ENCODE assay signal across 18 mouse cellular contexts in the genomic region with DNA sequence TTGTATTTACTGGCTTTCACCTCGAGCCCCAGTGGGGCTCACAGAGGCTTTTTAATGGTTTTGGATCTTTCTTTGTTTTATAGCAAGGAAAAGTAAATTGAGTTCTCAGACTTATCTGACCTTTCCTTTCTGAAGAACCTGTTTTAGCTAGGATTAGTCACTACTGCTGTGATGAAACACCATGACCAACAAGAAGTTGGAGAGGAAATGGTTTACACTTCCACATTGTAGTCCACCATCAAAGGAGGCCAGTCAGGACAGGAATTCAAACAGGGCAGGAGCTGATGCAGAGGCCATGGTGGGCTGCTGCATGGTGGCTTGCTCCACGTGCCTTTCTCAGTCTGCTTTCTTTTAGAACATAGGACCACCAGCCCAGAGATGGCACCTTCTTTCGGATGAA.
"Had no signal": no experiment of that assay in that cellular context is flagged by ENCODE, and none has a peak within 500 bp of the region (broad histone marks: within the 10 kb centered on the region; RNA-seq: fewer than 3 reads in every experiment).

No protein-coding gene starts in this region.

- H3K9ac ChIP-seq: limb, embryonic 13.5 days; liver, embryonic 12.5 days; liver, embryonic 15.5 days; midbrain, embryonic 12.5 days had no signal

- H3K4me3 ChIP-seq: layer of hippocampus, adult 2 months; limb, embryonic 10.5 days; limb, embryonic 13.5 days; liver, embryonic 12.5 days; liver, embryonic 15.5 days; midbrain, embryonic 12.5 days had no signal

- H3K4me1 ChIP-seq: limb, embryonic 10.5 days; liver, embryonic 12.5 days; liver, embryonic 15.5 days; midbrain, embryonic 12.5 days had no signal

- H3K27ac ChIP-seq: kidney, postnatal 0 days; layer of hippocampus, adult 2 months; limb, embryonic 10.5 days; limb, embryonic 13.5 days; liver, embryonic 12.5 days; liver, embryonic 15.5 days; midbrain, embryonic 12.5 days had no signal

- DNase-seq: kidney, adult 2 months; kidney, postnatal 25 days; layer of hippocampus, adult 9-11 months; liver; lung, postnatal 4 days; retina, postnatal 1 day; thymus, adult 2 months; thymus, postnatal 14 days; thymus, postnatal 4 days had no signal

- ATAC-seq: intestine, postnatal 0 days; liver, embryonic 12.5 days; midbrain, embryonic 16.5 days had no signal

- H3K9me3 ChIP-seq: limb, embryonic 10.5 days; limb, embryonic 13.5 days; liver, embryonic 12.5 days; liver, embryonic 15.5 days; midbrain, embryonic 12.5 days had no signal

- H3K4me2 ChIP-seq: limb, embryonic 13.5 days; liver, embryonic 12.5 days; liver, embryonic 15.5 days; midbrain, embryonic 12.5 days had no signal

- H3K27me3 ChIP-seq: limb, embryonic 13.5 days; liver, embryonic 12.5 days; liver, embryonic 15.5 days; midbrain, embryonic 12.5 days had no signal
